Mouse (Mus musculus): ENCODE data around the gene Abhd12b.
A peak's percentile ranks its signal among the peaks of the same experiment; 100 is the strongest.
"Not testable (repeated sequence)": the region's sequence is repeated elsewhere in the genome, so short reads cannot be mapped to it uniquely, and the experiment has no call there.

Gene Abhd12b

DNA sequence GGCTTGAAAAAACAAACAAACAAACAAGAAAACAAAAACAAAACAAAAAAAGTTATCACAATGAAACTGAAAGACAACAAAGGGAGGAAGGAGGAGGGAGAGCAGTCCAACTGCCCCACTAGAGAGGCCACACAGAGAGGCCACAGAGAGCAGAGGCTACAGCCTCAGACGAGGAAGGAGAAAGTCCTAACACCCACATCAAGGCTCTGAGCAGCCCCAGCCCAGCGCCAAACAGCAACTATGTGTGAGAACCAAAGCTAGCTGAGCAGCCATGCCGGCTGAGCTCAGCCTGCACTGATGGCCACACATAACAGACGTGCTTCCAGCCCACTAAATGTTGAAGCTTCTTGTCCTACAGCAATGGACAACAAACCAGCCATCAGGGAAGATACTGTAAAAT is 14.1 kb upstream of the Abhd12b start:
- DNase-seq (ENCODE audit: low spot score) = no peak

DNA sequence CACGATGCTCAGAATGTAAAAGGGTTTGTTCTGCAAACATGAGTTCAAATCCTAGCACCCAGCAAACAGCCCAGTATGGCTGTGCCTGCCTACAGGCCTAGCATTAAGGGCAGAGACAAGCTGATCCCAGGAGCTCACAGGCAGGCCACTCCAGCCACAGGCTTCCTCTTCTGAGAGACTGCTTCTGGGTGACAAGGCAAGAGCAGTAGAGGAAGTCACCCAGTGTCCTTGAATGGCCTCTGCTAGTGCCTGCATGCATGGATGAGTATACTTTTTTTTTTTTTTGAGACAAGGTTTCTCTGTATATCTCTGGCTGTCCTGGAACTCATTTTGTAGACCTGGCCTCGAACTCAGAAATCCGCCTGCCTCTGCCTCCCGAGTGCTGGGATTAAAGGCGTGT is 13.4 kb upstream of the Abhd12b start:
- DNase-seq (ENCODE audit: low spot score) = no peak

DNA sequence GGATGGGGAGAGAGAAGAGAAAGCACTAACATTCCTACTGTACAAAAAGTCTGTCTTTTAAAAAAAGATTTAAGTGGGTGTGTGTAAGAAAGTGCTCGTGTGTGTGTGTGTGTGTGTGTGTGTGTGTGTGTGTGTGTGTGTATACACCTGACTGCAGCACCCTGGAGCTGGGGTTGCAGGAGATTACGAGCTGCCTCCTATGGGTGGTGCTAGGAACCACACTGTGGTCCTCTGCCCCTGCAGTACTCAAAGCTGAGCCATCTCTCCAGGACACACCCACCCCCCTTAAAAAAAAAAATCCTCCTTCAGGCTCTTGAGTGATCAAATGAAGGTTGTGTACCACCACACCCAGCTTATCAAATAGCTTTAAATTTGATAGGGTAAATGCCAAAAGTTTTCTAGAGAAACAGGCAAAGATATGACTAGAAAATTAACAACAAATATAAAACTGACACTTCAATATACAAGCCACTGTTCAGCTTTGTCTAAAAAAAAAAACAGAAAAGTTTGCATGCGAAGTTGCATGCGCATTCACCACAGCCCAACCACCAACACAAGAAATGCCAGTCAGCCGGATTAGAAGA is 12.9 kb upstream of the Abhd12b start:
- DNase-seq (ENCODE audit: low spot score) = no peak

DNA sequence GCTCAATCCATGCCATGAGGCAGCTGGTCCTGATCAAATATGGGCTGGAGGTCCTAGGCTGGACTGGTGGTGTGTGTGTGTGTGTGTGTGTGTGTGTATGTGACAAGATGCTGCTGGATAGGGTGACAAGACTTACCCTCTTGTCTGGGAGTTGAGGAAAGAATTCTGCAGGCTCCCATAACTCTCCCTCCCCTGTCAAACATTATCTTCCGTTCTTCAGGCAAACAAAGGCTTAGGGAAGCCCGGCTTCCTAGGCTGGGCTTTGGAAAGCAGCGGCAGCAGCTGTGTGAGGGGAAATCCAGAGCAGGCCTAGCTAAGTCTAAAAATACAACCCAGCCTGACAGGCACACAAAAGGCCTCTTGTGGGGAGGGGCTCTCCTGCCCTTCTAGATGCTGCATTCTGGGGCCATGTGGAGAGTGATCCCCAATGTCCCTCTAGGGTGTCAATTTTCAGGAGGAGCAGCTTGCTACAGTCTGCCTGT is 9.8 kb upstream of the Abhd12b start:
- not testable (repeated sequence) for DNase-seq (ENCODE audit: low spot score)

DNA sequence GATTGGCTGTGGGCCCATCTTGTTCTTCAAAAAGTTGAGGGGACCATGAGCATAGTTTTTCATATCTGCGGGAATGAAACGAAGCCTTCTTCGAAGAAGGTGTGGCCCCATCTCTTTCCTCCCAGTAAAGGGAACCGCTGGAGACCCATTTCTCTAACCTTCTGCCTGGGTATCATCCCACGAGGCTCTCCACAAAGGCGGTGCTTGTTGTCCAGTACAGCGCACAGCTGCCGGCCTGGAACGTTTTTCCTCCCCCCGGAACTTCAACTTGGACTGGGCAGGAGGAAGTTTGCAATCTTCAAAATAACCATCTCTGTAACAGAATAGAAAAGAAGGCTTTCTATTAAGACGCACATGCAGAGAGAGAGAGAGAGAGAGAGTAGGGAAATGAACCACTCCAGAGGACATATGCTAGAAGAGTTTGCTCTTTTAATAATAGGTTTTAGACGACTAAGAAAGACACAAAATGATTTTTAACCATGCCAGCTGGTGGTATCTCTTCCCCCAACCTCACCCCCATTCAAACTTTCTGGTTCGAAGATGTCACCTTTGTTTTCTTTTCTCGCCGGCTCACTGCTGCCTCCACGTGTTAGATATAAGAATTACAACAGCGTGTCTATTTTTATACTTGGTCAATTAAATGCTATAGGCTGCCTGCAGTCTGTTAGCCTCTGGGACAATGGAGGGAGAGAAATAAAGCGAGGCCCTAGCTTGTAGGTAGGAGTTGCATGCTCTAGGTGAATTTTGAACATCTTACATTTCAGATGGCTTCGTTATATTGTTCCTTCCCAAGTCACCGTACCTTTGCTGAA is 9.1 kb upstream of the Abhd12b start:
- DNase-seq (ENCODE audit: low spot score) = peak; percentile 83

DNA sequence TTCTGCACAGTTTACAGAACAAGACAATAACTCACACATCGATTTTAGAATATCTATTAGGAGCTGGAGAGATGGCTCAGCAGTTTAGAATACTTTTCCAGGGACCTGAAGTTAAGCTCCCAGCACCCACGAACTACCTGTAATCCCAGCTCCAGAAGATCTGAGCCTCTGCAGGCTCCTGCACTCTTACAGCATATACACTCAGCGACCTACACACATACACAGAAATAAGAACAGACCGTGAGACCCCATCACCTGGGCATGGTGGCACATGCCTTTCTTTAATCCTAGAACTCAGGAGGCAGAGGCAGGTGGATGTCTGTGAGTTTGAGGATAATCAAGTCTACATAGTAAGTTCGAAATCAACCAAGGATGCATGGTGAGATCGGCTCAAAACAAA is 8.4 kb upstream of the Abhd12b start:
- no peak for DNase-seq (ENCODE audit: low spot score)

DNA sequence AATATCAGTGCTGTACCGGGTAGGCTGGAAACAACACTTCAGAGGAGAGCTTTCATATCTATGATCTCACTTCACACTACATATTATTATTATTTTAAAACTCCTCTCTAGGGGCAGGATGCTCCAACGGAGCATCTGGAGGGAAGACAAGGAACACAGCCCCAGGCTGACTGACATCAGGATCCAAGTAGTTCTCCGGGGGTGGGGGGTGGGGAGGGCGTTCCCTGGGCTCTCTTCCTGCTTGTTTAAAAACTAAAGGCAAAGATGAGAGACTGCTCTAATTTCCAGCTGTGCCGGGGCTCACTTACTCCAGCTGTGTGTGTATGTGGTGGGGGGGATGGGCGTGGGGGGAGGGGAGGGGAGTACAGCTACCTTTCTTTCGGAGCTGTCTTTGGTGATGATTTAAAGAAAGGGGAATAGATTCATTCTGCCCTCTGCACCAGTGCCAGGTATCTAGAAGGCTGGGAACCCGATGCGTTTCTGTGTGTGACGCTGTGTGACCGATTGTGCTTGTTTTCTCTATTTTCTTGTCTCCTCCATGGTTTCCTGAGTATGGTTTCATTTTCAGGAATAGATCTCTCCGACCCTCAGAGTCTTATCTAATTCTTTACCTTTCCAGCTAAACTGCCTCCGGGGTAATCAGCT is 5.8 kb upstream of the Abhd12b start:
- DNase-seq (ENCODE audit: low spot score) = peak; percentile 23

DNA sequence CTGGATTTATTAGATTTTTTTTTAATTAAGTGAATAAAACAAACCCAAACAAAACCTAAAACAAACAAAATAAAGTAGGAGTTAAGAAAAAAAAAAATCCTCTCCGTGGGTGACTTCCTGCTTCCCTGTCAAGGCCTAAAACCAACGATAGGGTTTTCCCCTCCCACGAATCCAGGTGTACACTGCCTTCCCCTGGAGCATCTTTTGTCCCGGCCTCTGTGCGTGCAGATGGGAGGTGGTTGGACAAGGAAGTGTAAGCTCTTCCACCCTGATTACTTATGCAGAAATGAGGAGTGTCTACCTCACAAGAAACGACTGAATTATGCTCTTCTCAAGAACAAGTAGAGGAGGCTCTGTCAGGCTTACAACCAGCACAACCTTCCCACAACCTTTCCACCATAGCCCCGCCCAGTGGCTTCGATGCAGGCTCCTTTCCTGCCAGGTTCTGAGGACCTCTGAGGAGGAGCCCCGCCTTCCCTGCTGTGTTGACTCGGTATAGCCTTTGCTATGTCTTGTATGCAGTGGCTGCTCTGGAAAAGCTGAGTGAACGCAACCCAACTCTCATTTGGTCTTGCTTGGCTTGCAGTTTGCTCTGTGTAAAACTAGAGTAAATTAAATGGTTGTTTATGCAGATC is 5.2 kb upstream of the Abhd12b start:
- no peak for DNase-seq (ENCODE audit: low spot score)

DNA sequence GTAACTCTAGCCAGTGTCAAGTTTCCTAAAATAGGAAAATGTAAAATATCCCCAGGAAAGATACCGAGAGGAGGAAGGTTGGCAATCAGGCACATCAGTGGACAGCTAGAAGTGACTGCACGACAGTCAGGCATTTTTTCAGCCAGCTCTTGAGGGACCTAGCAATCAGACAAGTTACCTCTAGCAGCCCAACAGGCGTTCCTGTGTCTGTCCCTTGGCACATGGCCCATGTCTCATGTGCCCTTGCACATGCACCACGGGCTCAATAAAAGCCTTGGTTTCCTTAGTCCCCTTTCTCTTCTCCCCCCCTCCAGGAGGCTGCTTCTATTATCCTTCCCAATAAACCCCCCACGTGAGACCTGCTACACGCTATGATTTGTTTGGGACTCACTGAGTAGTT is 2.3 kb downstream of the Abhd12b start:
- DNase-seq (ENCODE audit: low spot score) = no peak

DNA sequence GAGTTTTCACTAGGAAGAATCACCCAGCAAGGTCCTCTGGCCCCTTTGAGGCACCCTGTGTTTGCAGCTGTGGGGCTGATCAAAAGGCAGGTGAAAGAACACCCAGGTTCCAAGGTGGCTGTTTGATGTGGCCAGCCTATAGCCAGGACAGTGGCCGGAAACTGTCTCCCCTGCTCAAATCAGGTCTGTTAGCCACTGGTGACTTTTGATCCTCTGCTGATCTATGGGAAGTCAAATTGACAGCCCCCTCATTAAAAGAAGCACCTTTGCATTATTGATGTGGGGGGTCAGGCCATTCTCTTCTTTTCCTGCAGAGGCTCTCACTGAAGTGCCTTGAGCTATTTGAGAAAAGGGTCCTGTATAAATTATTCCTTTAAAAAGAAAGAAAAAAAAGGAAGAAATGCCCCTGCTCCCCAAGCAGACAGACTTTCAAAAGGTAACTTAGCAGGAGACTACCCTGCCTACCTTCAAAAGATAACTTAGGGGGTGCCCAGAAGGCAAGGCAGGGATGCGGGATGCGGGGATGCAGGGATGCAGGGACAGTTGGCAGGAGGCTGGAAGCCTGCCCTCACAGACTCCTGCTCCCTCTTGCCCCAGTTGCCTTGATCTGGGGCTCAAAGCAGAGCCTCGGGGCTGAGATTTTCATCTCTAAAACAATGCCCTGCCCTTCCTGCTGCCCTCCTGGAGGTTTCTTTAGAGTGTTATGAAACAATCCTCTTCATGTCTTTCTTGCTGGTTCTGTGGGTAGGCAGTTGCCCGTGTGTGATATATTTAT is 3.5 kb downstream of the Abhd12b start:
- no peak for DNase-seq (ENCODE audit: low spot score)

DNA sequence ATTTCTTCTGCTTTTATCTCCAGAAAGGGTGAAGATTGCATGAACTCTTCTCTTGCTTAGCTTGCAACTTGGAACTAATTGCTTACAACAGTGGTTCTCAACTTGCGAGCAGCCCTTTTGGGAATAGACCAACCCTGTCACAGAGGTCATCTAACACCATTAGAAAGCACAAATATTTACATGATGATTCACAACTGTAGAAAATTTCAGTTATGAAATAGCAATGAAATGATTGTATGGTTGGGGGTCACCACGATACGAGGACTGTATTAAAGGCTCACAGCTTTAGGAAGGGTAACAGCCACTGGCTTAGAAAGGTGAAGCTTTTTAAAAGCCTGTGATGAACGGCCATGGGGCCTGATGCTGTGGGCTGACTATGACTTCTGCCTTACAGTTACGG is 7.1 kb downstream of the Abhd12b start:
- DNase-seq (ENCODE audit: low spot score) = no peak

DNA sequence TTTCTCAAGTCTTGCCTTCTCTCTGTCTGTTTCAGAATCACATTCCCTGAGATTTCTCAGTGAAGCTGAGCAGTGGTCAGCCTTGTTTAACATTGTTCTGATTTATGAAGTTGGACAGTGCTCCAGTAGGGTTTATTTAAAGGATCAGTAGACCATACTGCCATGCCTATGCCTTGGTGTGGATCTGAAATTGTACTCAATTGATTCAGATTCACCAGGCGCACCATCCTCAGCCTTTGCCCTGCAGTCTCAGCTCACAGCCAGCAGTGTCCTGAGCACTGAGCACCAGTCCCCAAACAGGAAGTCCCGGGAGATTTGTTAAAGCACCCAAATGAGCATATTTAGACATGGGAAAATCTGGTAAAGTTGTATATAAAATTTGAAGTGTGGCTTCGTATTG is 10.8 kb downstream of the Abhd12b start:
- DNase-seq (ENCODE audit: low spot score) = no peak

DNA sequence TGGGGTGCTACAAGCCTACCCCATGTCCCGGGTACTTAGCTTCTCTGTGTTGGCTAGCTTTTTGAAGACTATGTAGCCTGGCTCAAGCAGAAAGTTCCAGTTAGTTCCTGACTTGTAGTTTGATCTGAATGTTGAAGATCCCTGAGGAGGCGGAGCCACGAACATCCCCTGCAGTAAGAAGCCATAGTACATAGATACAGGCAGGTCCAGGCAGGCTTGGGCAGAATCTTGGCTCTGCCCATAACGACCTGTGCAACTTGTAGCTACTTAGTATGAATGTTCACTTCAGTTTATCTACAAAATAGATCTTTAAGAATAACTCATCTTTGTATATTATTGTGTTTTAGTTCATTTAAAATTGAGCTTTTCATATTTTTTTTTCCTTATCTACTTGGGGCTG is 14.0 kb downstream of the Abhd12b start:
- DNase-seq (ENCODE audit: low spot score) = no peak

DNA sequence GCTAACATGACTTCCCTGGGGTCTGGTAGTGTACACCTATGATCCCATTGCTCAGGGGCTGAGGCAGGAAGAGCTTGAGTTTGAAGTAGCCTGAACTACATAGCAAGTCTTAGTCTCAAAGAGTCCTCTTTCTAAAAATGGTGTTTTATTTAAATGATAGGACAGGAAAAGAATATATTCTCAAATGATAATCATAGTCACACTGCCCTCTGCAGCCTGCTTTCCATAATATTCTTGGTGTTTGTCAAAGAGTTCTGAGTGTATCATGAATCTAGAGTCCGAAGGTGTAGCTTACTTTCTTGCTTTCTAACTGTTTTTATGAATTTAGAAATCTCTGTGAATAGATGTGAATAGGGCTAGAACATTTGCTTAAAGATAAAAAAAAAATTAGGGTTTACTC is 16.0 kb downstream of the Abhd12b start:
- DNase-seq (ENCODE audit: low spot score) = no peak

DNA sequence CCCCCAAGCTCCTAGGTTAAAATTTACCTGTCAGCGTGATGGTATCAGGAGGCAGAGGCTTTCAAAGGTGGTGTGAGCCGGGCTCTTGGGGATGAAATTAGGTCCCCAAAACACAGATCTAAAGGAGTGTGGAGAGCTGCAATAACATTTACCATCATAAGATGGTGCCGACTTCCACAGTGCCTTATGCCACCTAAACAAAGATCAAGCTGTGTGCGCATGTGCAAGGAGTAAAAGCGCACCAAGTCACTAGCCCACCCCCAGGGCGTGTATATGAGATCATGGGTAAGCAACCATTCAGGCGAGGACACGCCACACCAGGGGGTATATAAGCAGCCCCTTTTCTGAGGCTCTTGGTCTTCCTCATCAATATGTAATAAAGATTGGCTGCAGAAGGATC is 29.6 kb downstream of the Abhd12b start:
- not testable (repeated sequence) for DNase-seq (ENCODE audit: low spot score)

DNA sequence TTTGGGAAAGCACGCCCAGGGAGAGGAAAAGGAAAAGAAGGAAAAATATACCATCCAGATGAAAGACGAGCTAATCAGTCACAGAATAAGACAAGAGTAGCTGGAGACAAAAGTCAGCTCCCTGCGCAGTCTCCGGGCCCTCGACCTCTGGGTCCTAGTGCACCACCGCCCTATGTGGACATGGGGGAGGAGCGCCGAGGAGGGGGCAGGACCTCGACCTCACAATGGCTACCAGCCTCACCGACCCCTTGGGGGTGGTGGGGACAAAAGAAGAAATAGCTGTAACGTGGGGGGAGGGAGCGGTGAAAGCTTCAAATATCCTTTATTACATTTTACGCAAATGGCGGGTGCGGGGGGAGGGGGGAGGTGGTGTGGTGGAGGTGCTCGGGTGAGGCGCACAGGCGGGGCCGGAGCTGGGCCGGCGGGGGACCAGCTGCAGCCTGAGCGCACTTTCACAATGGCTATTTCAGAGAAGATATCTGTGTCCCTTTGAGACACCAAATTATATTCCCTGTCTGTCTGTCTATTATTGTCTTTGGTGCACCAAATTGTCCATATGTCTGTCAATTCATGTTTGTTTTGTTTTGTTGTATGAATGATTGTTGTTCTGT is 30.3 kb downstream of the Abhd12b start:
- DNase-seq (ENCODE audit: low spot score) = no peak

DNA sequence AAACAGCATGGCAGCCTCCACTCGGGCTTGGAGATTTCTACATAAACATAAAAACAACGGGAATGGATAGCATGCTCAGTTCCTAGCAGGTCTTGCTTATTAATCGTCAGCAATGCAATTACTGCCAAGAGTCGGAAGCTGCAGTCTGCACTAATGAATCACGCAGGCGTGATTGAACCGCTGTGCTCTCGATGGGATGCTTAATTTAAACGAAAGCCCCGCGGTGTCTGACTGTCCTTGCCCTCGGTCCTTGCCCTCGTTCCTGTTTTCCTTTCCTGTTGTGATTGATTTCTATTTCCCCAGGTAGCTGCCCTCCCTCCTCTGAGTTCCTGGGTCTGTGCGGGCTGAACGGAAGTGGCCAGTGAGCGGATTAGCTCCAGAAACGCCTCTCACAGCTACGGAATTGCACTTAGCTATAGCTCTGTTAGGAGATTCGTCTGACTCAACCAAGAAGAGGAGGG is 38.4 kb downstream of the Abhd12b start:
- DNase-seq (ENCODE audit: low spot score) = peak; percentile 61

DNA sequence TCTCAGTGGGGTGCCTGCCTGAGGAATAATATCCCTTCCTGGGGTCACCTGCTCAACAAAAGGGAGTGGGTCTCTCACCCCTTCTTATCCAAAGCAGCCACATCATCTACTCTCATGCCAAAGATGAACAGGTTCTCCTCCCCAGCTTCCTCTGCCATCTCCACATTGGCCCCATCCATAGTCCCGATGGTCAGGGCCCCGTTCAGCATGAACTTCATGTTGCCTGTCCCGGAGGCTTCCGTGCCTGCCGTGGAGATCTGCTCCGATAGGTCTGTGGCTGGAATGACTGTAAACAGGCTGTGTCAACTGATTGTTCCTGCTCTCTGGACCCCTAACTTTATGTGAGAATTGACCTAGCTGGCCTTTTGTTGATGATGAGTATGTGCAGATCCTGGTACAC is 41.5 kb downstream of the Abhd12b start:
- DNase-seq (ENCODE audit: low spot score) = no peak

DNA sequence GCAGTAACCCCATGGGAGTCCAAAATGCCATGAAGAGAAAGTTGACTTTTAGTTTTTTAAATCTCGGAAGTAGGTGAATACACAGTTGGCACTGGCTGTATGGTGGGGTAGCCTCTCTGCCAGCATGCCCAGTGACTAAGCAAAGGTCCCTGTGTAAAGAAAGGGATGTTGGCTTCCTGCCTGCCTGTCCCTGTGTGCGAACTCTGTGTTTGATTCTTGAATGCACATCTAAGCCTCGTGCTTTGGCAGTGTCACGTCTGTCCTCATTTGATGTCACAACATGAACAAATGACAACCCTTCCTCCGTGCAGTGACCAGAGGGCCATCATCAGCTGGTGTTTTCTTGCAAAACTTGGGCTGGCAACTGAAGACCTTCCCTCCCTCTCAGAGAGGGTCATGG is 42.4 kb downstream of the Abhd12b start:
- no peak for DNase-seq (ENCODE audit: low spot score)

DNA sequence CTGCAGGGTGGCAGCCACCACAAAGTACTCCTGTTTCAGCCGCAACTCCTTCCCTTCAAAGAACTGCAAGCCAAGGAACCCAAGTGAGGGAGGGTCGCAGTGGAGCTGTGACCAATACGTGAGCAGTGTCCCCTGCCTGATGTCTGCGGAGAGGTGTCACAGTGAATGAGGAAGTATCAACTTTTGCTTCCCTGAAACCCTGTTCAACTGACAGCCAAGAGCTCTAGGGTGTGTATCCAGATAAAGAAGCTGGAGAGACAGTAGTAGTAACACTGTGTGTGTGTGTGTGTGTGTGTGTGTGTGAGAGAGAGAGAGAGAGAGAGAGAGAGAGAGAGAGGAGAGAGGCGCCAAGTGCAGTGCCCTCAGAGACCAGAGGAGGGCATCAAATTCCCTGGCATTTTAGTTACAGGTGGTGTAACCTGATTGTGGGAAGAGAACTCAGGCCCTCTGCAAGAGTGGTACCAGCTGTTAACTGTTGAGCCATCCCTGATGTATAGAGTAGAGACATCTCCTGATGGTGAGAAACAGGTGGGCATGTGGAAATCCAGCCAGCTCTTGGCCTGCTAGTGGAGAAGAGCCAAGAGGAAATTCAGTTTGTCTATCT is 48.1 kb downstream of the Abhd12b start:
- DNase-seq (ENCODE audit: low spot score) = no peak

DNA sequence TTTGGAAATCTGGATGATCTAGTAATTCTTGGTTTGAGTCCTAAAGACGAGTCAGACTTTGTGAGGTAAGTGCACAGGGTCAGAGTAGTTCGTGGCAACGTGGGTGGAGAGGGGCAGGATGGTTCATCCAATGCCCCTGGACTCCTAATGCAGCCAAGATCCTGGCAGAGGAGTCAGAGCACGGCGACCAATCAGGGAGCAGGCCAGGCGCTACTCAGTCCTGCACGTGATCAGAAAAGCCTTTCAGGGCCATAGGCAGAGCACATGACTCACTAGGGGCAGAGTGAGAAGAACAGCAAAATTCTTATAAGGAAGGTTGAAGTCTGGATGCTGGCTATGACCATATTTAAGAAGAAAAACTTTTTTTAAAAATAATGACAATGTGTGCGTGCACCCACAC is 50.5 kb downstream of the Abhd12b start:
- no peak for DNase-seq (ENCODE audit: low spot score)

Data from retina, embryonic 14.5 days (tissue).